Mouse (Mus musculus) cerebellum, postnatal 36 days (tissue): Measurements from ENCODE around the gene Plscr1.

Source experiments
- DNase-seq, 2 experiments: peaks; one replicate each; pipeline ENCODE4 v3.0.0; 2021 to 2022; ENCODE audit warnings: mixed read lengths in 2 of 2

Plscr1 gene

GRCm38 (mm10) chr9:92260481-92261159, 11.1 kb downstream of the Plscr1 start:
- no peak for DNase-seq

GRCm38 (mm10) chr9:92265719-92266118, 16.2 kb downstream of the Plscr1 start:
- no peak for DNase-seq

GRCm38 (mm10) chr9:92266558-92267171, 17.1 kb downstream of the Plscr1 start:
- no peak for DNase-seq

GRCm38 (mm10) chr9:92267732-92268131, 18.2 kb downstream of the Plscr1 start:
- DNase-seq = no peak

GRCm38 (mm10) chr9:92269829-92270404, 20.4 kb downstream of the Plscr1 start:
- no peak for DNase-seq

DNA sequence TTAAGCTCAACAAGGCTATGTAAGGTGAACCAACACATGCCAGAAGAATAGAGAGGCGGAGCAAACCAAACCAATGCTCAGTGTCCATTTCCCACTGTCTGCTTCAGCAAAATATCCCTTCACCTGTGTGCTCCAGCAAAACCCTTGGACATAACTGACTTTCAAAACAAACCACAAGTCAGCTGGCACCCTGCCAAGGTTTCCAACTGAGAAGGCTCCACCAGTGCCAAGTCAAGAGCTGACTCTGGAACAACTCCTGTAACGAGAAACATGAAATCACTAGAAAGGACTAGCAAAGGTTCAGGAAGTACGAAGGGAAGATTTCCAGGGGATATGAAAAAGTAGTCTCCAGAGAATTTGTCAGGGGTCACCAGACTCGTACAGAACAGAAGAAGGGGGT, 21.4 kb downstream of the Plscr1 start:
- peak; percentile 45 to 47 for DNase-seq

DNA sequence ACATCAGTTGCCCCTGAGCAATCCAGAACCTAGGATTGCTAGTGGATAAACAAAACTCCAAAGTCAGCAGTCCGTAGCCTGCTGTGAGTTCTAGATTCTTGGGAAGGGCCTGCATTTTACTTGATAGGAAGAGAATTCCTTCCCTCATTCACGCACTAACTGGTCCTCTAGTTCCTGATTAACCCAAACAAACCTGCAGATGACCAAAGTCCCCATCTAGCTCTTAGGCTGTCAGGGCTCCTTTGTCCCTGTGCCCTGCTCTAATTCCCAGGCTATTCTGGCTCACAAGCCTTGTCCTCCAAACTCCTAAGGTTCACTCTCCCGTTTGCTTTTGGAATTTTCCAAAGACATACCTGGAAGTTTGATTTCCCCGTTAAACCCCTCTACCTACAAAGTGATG, 23.1 kb downstream of the Plscr1 start:
- no peak for DNase-seq

DNA sequence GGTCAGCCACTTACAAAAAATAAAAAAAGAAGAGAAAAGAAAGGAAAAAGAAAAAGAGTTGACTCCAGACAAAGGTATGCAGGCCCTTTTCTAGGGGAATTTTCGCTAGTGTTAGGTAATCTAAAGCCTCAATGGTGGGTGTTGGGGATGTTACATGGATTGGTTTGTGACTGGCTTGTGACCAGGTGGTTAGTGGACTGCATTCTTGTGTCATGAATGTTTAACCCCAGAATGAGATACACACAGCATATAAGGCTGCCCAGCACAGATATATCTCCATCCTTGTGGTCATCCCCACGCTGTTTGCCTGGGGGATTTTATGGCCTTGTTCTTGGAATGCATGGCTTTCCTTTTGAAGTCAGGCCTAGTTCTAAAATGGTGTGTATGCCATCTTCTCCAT, 23.7 kb downstream of the Plscr1 start:
- DNase-seq = no peak

DNA sequence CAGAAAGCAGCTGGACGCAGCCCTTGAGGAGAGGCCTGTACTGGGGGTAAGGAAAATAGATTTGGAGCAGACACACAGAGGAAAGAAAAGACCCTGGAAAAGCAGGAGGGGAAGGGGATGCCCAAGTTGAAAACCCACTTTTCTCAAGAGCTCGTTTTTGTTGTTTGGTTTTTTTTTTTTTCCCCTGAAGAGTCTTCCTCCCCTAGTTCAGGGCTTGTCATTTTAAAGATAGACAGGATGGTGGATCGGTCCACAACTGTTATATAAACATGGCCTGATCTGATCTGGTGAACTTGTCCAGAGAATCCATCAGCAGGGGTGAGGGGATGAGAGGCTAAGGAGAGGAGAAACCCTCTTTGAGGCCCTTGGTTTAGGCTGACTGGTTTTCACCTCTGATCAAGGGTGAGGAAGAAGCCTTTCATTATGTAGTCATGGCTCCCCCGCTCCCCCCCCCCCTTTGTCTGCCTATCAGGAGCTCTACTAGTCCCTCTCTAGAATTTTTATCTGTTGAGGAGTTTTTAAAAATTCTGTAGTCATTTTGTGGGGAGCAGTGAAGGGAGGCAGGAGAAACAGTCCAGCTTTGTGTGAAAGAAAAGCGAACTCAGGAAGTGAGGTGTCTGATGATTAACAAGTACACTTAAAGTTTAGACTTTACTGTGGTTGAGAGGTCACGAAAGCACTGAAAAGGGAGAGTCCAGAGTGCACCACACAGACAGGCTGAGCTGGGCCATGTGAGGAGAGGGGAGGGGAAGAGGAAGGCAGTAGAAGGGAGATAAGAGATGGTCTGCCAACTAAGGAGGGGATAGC, 24.6 kb downstream of the Plscr1 start:
- no peak for DNase-seq

DNA sequence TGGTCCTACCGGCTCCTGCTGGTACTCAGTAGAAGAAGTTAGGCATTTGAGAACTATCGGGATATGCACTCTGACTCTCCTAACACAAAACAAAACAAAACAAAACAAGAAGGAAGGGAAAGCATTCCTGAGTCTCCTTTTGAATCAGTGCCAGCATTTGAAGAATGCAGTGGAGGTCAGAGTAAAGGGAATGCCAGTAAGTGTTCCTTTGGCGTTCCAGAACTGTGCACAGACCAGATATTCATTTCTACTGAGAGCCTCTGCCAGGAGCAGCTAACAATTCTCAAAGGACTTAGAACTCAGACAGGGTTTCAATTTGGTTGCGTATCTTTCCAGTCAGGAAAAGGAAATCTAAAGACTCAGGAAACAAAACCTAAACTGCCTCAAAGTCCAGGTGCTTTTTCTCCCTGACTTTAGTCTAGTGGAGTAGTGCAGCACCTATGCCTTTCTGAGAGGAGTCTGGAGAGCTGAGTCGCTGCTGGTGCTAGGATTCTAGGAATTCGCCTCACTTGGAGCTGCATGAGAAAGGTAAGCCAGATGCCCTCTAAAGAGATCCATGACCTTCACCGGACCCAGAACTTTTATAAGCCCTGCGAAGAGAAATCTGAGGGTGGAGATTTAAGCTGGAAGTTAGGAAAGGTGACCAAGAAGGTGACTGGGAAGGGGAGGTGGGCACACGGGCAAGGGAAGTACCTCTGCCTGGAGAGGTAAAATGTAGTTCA, 26.1 kb downstream of the Plscr1 start, which contains the start of gene Plscr2:
Gene Plscr2, plus strand, starts transcription at position 117 of the 722 bp plus-strand sequence.
- no peak for DNase-seq

DNA sequence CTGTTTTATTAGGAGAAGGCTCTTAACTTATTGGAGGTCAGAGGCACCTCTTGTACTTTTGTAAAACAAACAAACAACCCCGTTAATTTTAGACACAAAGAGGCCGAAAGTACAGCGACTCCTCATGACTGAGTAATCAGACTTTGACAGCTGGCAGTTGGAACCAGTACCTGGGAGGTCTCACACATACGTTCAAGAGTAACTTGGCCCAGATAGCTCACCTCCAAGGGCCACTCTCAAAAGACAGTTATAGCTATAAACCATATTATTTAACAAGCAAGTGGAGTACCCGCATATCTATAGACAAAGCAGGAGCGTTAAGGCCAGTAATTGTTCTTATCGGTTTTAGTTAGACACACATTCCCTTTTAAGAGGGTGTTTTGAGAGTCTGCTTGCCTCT, 26.8 kb downstream of the Plscr1 start:
- DNase-seq = no peak

DNA sequence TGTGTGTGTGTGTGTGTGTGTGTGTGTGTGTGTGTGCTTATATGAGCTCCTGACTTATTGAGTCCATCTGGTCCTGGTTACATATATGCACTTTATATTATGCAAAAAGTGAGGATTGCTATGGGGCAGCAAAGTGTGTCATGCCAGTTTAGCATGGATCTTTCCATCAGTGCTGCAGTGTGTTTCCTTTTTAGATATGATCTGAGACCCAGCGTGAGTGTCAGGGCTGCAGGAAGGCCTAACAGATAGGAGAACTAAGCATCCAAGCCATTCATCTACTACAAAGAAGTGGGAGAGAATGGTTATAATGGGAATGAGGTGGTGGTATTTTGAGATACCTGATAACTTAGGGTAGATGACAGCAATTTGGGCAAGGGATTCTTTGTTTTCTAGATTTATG, 30.5 kb downstream of the Plscr1 start:
- no peak for DNase-seq

GRCm38 (mm10) chr9:92282563-92283171, 33.1 kb downstream of the Plscr1 start:
- no peak for DNase-seq

DNA sequence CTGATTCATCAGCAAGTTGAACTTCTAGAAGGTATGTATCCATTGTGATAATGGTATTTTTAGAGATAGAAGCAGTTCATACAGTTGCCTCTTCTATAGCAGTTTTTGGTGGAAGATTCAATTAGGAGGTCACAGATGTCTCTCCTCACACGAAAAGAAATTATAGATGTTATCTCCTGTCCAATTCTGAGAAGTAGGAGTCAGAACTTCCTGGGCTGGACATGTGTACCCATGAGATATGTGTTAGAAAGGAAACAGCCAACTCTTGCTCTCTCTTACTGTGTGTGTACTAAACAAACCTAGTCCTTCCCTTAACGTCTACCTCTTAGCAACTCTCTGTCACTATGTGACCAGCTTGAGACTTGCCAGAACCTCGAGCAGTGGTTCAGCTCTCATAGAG, 40.1 kb downstream of the Plscr1 start:
- no peak for DNase-seq

DNA sequence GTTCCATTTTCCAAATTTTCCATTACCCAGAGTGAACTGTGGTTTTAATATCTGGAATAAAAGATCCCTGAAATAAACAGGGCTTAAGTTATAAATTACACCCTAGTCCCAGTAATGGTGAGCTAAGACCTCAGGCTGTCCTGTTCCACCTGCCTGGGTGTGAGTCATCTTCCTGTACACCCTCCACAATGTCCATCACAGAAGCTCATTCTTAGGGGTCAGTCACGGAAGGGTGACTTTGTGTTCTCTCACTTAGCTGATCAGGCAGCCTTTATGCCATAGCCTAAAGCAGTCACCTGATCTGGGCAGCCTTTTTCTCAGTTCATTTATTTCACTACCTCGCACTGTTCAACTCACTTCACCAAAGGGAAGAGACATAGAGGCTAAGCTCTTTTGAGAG, 42.6 kb downstream of the Plscr1 start:
- DNase-seq = no peak

DNA sequence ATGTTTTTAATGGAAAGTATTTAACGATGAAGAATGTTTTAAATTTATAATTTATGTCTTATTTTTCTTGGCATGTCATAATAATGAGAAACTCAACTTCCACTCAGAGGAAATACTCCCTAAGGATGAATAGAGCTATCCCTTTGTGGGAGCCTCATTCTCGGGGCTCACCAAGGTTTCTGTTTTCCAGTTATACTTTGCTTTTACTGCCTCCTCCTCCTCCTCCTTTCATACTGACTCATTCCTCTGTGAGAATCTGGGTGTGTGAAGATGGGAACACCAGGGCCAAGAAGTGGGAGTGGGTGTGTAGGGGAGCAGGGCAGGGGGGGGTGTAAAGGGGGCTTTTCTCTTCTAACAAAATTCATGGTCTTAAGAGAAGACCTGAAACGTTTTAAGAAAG, 43.4 kb downstream of the Plscr1 start:
- DNase-seq = no peak

- DNase-seq = no peak
Observed at GRCm38 (mm10) chr9:92293560-92294548, 44.3 kb downstream of the Plscr1 start.

GRCm38 (mm10) chr9:92298288-92298687, 48.7 kb downstream of the Plscr1 start:
- DNase-seq = no peak

GRCm38 (mm10) chr9:92301213-92301612, 51.7 kb downstream of the Plscr1 start:
- DNase-seq = no peak

- no peak for DNase-seq
Observed at GRCm38 (mm10) chr9:92305075-92305474, 55.5 kb downstream of the Plscr1 start.

DNA sequence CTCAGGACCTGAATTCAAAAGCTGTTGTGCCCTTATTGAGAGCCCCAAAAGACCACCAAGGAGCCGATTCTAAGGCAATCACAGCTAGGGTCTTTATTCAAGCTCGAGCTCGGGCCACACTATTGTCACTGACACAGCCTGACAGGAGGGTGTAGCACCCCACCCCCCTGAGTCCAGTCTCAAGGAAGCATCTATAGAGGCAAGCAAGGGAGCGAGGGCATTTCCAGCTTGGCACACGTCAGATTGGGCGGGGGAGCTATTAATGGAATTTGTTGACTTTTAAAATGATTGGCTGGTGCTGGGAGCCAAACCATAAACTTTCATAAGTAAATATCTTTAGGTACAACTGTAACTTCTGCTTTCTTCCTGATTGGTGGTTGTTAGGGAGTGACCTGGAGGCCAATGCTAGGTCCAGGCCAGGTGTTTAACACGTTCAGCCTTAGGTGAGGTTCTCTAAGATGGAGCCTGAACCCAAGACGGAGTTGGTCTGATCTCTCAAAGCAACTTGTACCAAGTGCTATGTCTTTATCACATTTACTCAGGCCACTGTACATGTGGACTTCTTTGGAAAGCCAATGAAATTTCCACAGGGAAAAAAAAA, 56.2 kb downstream of the Plscr1 start:
- DNase-seq = no peak
